Mouse (Mus musculus) kidney, postnatal 14 days (tissue): ENCODE results near the gene Ank2.

Experiments used
- DNase-seq: peaks from one replicate; pipeline ENCODE4 v3.0.0; 2022; ENCODE audit warnings: mixed read lengths

Ank2 gene

GRCm38 (mm10) chr3:127015175-127015574 is 484.0 kb downstream of the Ank2 start:
- no peak for DNase-seq

DNA sequence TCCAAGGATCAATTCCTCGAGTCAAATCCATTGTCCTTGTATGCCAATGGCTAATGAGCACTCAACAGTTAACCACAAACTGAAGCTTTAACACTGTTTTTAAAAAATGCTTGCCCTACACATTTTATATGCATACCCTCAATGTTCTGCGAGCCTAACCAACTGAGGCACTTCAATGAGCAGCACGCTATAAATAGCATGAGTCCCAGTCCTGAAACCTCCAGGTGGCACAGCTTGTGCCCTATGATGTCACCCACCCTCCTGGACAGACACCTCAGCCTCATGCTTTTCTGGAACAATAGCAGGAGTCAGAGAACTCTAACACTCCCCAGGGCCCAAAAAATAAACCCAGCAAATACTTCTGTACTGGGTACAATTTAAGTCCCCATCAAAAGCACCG is 485.2 kb downstream of the Ank2 start:
- no peak for DNase-seq

DNA sequence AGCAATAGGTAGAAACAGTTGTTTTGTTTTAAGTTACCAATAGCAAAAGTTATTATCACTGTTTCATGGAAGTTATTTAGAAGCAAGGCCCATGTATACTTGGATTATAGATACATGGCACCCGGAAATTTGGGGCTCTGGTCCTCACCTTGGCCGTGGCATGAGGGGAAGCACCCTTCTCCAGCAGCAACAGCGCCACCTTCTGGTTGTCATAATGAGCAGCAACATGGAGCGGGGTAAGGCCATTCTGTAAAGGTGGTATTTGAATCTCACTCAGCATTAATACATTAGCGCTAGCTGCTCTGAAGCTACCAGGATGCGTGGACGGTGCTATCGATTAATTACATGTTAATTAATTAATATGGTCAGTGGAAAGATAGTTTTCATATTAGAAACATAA is 486.6 kb downstream of the Ank2 start:
- no peak for DNase-seq

GRCm38 (mm10) chr3:127005898-127006673 is 493.1 kb downstream of the Ank2 start:
- DNase-seq: no peak

GRCm38 (mm10) chr3:127004860-127005633 is 494.1 kb downstream of the Ank2 start:
- peak; percentile 12 for DNase-seq

DNA sequence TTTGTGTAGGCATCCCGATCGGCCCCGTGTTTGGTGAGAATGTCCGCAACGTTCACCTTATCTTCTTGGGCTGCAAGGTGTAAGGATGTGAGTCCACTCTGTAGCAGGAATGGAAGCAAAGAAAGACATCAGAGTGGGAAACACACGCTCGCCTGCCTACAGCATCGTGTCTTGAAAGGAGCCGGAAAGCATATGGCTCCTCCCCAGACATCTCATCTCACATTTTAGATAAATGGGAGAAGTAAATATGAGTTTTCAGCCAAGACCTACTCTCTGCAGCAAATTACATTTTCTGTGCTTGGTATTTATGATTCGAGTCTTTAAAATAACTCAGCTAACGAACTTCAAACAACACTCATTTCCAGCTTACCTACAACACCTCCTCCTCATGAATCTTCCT is 495.2 kb downstream of the Ank2 start:
- DNase-seq: no peak

- no peak for DNase-seq
These were observed 500.4 kb downstream of the Ank2 start for GRCm38 (mm10) chr3:126998742-126999112.

DNA sequence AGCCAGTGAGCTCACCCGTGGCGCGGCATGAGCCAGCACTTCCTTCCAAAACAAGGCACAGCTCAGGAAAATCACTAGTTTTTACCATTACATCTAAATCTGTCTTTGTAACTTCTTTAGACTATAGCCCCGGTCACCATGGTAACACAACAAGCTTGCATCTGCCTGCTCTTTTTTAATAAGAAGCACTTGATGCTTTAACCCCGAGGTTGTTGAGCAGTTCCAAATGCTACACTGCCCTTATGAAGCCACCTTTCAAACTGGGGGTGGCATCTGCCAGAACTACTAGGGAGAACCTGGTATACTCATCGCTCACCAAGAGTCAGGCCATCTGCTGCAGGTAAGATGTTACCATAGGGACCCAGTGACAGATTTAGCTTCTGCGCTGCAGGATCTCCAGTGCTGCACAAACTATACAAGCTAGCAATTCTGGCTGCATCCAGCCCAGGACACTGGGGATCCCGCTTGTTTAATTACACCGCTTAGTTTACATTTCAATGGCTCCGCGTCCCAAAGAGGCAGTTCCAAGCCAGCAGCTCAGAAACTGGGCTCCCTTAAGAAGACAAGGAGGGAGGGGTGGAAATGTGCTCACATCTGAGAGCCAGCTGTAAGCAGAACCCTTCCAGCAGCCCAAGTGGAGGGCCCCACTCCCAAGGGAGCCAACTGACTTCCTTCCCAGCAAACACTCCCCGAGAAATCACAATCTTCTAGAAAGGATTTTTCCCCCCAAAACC is 501.0 kb downstream of the Ank2 start:
- peak; percentile 32 for DNase-seq

- DNase-seq: no peak
These were observed 501.7 kb downstream of the Ank2 start for GRCm38 (mm10) chr3:126997391-126998007.

GRCm38 (mm10) chr3:126996721-126997120 is 502.4 kb downstream of the Ank2 start:
- DNase-seq: no peak

GRCm38 (mm10) chr3:126995970-126996369 is 503.2 kb downstream of the Ank2 start:
- DNase-seq: no peak

DNA sequence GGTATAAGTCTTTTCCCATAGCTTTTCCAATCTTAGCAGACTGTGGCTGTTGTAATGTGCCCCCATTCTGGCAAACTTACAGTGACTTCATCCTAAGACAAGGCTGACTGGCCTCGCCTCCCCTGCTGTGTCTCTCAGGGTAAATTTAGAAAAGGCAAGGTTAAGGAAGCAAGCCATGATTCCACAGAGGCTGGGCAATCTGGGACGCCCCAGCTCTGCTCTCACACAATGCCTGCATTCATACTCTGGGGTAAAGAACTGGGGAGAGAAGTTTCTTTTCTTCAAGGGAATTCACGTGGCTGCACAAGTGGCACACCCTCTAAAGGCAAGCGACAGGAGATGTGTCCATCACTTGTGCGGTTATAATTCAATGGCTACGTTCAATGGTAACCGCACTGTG is 505.0 kb downstream of the Ank2 start:
- no peak for DNase-seq

GRCm38 (mm10) chr3:126989936-126990335 is 509.2 kb downstream of the Ank2 start:
- DNase-seq: no peak

GRCm38 (mm10) chr3:126986687-126987086 is 512.5 kb downstream of the Ank2 start:
- DNase-seq: no peak

- DNase-seq: no peak
These were observed 516.3 kb downstream of the Ank2 start for GRCm38 (mm10) chr3:126982814-126983213.

DNA sequence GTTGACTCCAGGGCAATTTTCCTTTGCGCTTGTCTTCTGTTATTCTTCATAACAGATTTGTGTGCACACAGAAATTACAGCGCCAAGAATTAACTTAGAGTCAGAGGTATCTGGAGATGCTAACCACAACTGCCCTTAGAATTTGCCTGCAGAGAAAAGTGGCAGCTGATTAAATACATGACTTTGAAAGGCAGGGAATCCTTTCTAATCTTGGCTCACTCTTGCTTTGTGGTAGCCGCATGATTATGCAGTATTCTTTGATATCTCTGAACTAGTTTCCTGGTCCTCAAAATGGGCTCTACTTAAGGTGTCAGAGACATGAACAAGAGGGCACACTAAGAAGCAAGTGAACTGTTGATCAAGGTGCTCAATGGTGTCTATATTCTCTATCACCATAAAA is 518.0 kb downstream of the Ank2 start:
- no peak for DNase-seq

DNA sequence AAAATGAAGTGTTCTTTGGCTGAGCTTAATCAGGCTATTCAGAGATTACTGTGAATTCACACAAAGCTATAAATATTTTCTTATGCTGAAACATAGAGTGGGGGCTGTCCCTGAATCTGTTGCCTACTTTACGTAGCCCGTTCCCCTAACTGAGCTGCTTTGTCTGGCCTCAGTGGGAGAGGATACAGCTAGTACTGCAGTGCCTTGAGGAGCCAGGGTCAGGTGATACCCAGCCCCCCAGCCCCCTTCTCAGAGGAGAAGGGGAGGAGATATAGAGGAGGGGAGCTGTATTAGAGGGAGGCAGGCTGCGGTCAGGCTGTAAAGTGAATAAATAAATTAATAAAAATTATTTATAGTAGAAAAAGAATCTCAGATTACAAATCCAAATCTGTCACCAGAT is 519.5 kb downstream of the Ank2 start:
- no peak for DNase-seq

DNA sequence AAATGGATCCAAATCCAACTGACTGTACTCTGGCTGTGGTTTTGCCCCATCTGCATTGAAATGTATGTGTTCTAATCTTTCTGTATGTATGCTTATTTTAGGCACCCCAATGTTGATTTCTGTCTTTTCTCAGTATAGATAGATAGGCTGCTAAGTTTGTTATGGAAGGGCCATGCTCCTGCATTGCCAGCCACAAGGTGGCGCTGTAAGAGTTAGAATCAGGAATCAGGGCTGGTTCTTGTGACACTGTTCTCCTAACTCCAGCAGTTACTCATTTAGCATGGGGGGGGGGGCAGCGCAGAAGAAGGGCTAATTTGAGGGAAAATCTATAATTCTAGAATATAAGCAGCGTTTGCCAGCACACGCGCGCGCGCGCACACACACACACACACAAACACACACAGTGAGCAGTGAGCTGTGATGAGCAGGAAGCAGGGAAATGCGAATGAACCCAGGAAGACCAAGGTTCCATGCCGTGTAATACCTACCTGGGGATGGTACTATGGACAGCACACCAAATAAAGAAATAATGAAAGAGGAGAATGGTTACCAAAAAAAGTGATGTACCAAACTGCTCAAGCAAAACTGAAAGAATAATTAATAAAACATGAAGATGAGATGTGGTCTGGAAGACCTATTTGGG is 520.3 kb downstream of the Ank2 start:
- peak; percentile 58 for DNase-seq

GRCm38 (mm10) chr3:126977399-126977798 is 521.8 kb downstream of the Ank2 start:
- peak; percentile 8 for DNase-seq

DNA sequence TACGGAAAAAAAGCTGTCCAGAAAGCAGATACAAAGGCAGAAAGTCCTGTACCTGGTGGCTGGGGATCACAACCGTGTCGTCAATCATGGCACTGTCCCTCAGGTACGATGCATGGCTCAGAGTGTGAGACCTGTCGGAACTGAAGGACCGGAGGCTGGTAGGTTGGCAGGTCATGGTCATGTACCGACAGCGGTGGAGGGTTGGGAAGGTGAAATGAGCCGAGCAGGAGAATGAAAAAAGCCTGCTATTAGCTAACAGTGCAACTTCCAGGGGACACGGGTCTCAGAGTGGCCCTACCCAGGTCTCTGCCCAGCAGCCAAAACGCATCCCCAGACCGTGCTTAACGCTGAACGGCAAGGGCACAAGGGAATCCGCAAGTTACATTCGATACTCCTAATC is 522.4 kb downstream of the Ank2 start:
- no peak for DNase-seq

DNA sequence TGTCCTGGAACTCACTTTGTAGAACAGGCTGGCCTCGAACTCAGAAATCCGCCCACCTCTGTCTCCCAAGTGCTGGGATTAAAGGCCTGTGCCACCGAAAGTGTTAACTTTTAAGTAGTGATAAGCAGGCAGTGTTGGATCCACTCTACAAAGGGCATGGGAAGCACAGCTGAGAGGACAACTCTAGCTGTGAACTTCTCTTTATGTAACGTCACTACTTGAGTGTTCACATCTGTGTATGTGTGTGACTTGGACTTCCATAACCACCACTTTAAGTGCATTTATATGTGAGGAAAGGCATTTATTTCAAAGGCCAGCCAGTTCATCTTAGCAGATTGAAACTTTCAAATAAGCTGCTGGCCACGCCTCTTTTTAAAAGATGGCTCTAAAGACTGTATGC is 523.7 kb downstream of the Ank2 start:
- DNase-seq: no peak

DNA sequence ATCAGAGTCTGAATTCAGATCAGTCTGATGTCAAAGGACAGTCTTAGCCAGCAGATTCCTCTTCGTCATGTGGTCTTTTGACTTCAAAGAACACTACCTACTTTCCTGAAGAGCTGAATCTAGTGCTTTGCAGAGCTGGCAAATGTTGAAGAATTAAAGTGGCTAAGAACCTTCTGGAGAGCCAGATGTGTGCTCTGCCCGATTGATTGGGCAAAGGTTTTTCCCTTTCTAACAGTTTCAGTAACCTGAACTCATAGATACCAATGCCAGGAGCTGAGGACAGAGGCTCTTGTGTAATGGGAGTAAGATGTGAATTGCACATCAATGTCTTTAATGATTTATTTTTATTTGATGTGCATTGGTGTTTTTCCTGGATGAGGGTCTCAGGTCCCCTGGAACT is 525.6 kb downstream of the Ank2 start:
- DNase-seq: no peak

DNA sequence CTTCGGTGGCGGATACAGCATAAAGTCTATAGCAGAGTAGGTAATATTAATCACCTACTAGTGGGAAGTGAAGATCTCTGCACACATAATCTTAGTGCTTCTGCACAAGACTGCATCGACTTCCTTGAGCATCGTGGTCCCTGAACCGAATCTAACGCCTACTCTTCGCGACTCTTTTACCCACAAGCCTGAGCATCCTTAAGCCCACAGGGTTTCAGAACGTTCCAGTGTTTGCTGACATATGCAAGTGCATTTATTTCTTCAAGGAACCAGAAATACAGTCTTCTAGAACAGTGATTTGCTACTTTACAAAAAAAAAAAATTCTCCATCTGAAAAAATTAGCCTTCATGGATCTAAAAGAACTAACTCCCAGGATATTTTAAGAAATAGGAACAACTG is 527.6 kb downstream of the Ank2 start:
- no peak for DNase-seq
